Mouse (Mus musculus) thymus, postnatal 4 days (tissue): Measurements from ENCODE around the gene Ms4a4d.
"Not testable (repeated sequence)": the region's sequence is repeated elsewhere in the genome, so short reads cannot be mapped to it uniquely, and the experiment has no call there.

Experiments used
- DNase-seq: peaks from one replicate; pipeline ENCODE4 v3.0.0; 2021

The Ms4a4d gene

GRCm38 (mm10) chr19:11536593-11536992, at the start of gene Ms4a4d:
Gene Ms4a4d (plus strand): TSS chr19:11536801.
- DNase-seq, result no peak

- no peak for DNase-seq
Measured at GRCm38 (mm10) chr19:11491406-11492189, 45.0 kb upstream of the Ms4a4d start.

- DNase-seq, result no peak
Measured at GRCm38 (mm10) chr19:11492671-11493070, 43.9 kb upstream of the Ms4a4d start.

- no peak for DNase-seq
Measured at GRCm38 (mm10) chr19:11494519-11494918, 42.1 kb upstream of the Ms4a4d start.

GRCm38 (mm10) chr19:11496361-11496760, 40.2 kb upstream of the Ms4a4d start:
- no peak for DNase-seq

GRCm38 (mm10) chr19:11497300-11497699, 39.3 kb upstream of the Ms4a4d start:
- DNase-seq, result not testable (repeated sequence)

- DNase-seq, result no peak
Measured at GRCm38 (mm10) chr19:11500796-11501195, 35.8 kb upstream of the Ms4a4d start.

- DNase-seq, result no peak
Measured at GRCm38 (mm10) chr19:11501326-11501725, 35.3 kb upstream of the Ms4a4d start.

GRCm38 (mm10) chr19:11504857-11505256, 31.7 kb upstream of the Ms4a4d start:
- no peak for DNase-seq

- DNase-seq, result no peak
Measured at GRCm38 (mm10) chr19:11513458-11513857, 23.1 kb upstream of the Ms4a4d start.

- no peak for DNase-seq
Measured at GRCm38 (mm10) chr19:11516246-11516645, 20.4 kb upstream of the Ms4a4d start, which contains the start of gene Ms4a6b. Gene Ms4a6b (plus strand): TSS chr19:11516512.

- DNase-seq, result peak; percentile 54
Measured at GRCm38 (mm10) chr19:11516845-11517244, 19.8 kb upstream of the Ms4a4d start.

GRCm38 (mm10) chr19:11517373-11517772, 19.2 kb upstream of the Ms4a4d start:
- not testable (repeated sequence) for DNase-seq

GRCm38 (mm10) chr19:11518356-11518755, 18.2 kb upstream of the Ms4a4d start:
- peak; percentile 21 for DNase-seq

- no peak for DNase-seq
Measured at GRCm38 (mm10) chr19:11520146-11520545, 16.5 kb upstream of the Ms4a4d start.

GRCm38 (mm10) chr19:11533421-11533820, 3.2 kb upstream of the Ms4a4d start:
- no peak for DNase-seq

GRCm38 (mm10) chr19:11533888-11534445, 2.6 kb upstream of the Ms4a4d start:
- DNase-seq, result no peak

- peak; percentile 27 for DNase-seq
Measured at GRCm38 (mm10) chr19:11537336-11537735, 735 bp downstream of the Ms4a4d start.

- DNase-seq, result peak; percentile 38
Measured at GRCm38 (mm10) chr19:11540166-11540821, 3.7 kb downstream of the Ms4a4d start.

- not testable (repeated sequence) for DNase-seq
Measured at GRCm38 (mm10) chr19:11544383-11544782, 7.8 kb downstream of the Ms4a4d start.

- peak; percentile 46 for DNase-seq
Measured at GRCm38 (mm10) chr19:11547911-11548310, 11.3 kb downstream of the Ms4a4d start.

- DNase-seq, result no peak
Measured at GRCm38 (mm10) chr19:11554726-11555125, 18.1 kb downstream of the Ms4a4d start.

GRCm38 (mm10) chr19:11559560-11559959, 23.0 kb downstream of the Ms4a4d start:
- not testable (repeated sequence) for DNase-seq

- no peak for DNase-seq
Measured at GRCm38 (mm10) chr19:11574965-11575364, 38.4 kb downstream of the Ms4a4d start.
